Mouse (Mus musculus) midbrain, embryonic 14.5 days (tissue): ENCODE measurements around the gene Hspg2. TPM values are rescaled to one million over a fixed set of nuclear protein-coding genes. Genes with fewer than 3 reads are reported as not detected.

Experiments used
- ATAC-seq: fragments of 200-750 bp; cut with Nextera tagmentation; 2 replicates; pipeline ENCODE4 v1.8.0; 2017; ENCODE audit warnings: moderate number of reproducible peaks, moderate library complexity; ENCODE audit not compliant: low FRiP score, low TSS enrichment
- DNase-seq: peaks from one replicate; pipeline ENCODE4 v3.0.0-alpha.2; 2015
- H3K27ac ChIP-seq: fragments of 300-500 bp; sonication (generic); replicated peaks from 2 replicates; pipeline ENCODE4 v1.5.1; 2014; ENCODE audit warnings: mild to moderate bottlenecking, low read depth, low read length, moderate library complexity
- H3K27me3 ChIP-seq: fragments of 300-500 bp; sonication (generic); 2 replicates; pipeline ENCODE4 v1.6.1; 2014; ENCODE audit warnings: low read length, control low read depth, mixed read lengths; ENCODE audit not compliant: control insufficient read depth, insufficient read depth
- H3K36me3 ChIP-seq: fragments of 300-500 bp; sonication (generic); 2 replicates; pipeline ENCODE4 v1.6.1; 2014; ENCODE audit warnings: low read length, control low read depth; ENCODE audit not compliant: control insufficient read depth, insufficient read depth
- H3K4me1 ChIP-seq: fragments of 300-500 bp; sonication (generic); 2 replicates; pipeline ENCODE4 v1.6.1; 2014; ENCODE audit warnings: mild to moderate bottlenecking, antibody characterized with exemption, low read length, control low read depth; ENCODE audit not compliant: control insufficient read depth, insufficient read depth
- H3K4me2 ChIP-seq: fragments of 300-500 bp; sonication (generic); 2 replicates; pipeline ENCODE4 v1.6.1; 2014; ENCODE audit warnings: mild to moderate bottlenecking, low read length, moderate library complexity
- H3K4me3 ChIP-seq: fragments of 300-500 bp; sonication (generic); replicated peaks from 2 replicates; pipeline ENCODE4 v1.5.1; 2014; ENCODE audit warnings: low read depth, low read length
- H3K9ac ChIP-seq: fragments of 300-500 bp; sonication (generic); replicated peaks from 2 replicates; pipeline ENCODE4 v1.6.1; 2014; ENCODE audit warnings: mild to moderate bottlenecking, low read length, moderate library complexity
- H3K9me3 ChIP-seq: fragments of 300-500 bp; sonication (generic); 2 replicates; pipeline ENCODE4 v1.6.1; 2016; ENCODE audit warnings: low read length, control low read depth, mixed read lengths; ENCODE audit not compliant: control insufficient read depth
- WGBS: fragments of 180-500 bp; shearing (Covaris S2); extraction: QIAGEN DNeasy Blood & Tissue Kit; methylation state at CpG from one replicate; pipeline ENCODE4 v1.1.7; 2014; 5-methylcytosine and 5-hydroxymethylcytosine counted together
- polyA plus RNA-seq: library from polyadenylated mRNA; unstranded; fragments of >200 nt; fragmentation: Nextera tagmentation; extraction: Ambion mirVana; gene quantifications from 2 replicates; pipeline ENCODE4 v1.2.1, GENCODE M21; 2014

The Hspg2 gene
- polyA plus RNA-seq, 1 experiment from 2014 or later = 7.6 TPM

GRCm38 (mm10) chr4:137518746-137519145 is 50.2 kb downstream of the Hspg2 start:
- H3K4me3 ChIP-seq = no peak overlapping the region
- H3K27ac ChIP-seq = no peak overlapping the region
- no peak overlapping the region for H3K4me2 ChIP-seq
- DNase-seq = no peak
- H3K9me3 ChIP-seq = no peaks in the 10 kb centered on the region
- H3K4me1 ChIP-seq = no peaks in the 10 kb centered on the region
- no peak overlapping the region for H3K9ac ChIP-seq
- H3K36me3 ChIP-seq = 0 out of 2 replicates have a peak, but pooled peaks cover 5% of the 10 kb centered on the region
- no peaks in the 10 kb centered on the region for H3K27me3 ChIP-seq
- ATAC-seq = no peak
- 87% methylated on average over 14 of the region's 14 CpGs for WGBS

DNA sequence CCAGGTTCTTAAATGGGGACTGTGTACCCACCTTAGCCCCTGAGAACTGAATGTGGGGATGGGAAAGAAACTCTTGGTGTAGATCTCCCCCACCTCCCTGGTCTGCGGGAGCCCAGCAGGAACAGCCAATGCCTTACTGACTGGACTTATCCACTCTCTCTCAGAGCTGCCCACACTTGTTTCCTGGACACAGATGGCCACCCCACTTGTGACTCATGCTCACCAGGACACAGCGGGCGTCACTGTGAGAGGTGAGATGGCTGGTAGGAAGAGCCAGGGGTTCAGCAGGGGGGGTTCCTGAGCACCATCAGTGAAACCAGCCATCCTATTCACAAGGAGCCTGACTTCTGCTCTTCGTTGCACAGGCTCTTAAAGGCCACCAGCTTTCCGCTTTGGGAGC is 51.8 kb downstream of the Hspg2 start:
- Histone ChIP-seq H3K9me3 (no peaks in the 10 kb centered on the region), H3K4me3 (no peak overlapping the region), H3K27me3 (no peaks in the 10 kb centered on the region), H3K9ac (no peak overlapping the region), H3K36me3 (0 out of 2 replicates have a peak, but pooled peaks cover 5% of the 10 kb centered on the region), H3K4me1 (no peaks in the 10 kb centered on the region), H3K27ac (no peak overlapping the region), H3K4me2 (no peak overlapping the region)
- WGBS = 95% methylated on average over 5 of the region's 5 CpGs
- DNase-seq (no peak), ATAC-seq (no peak)

DNA sequence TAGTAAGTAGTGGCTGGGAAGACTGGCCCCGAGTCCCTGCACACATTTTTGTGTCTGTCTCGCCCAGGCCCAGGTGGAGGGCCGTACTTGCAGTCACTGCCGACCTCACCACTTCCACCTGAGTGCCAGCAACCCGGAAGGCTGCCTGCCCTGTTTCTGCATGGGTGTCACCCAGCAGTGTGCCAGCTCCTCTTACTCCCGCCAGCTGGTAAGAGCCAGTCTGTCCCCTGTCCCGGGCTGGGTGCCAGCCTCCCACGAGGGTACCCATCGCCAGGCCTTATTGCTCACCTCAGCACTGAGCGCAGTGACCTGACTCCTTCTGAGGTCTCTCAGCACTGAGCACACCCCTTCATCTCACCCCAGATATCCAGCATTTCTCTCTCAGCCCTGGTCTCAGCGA is 53.4 kb downstream of the Hspg2 start:
- no peak overlapping the region for H3K4me2 ChIP-seq
- ATAC-seq = no peak
- no peak overlapping the region for H3K9ac ChIP-seq
- no peaks in the 10 kb centered on the region for H3K4me1 ChIP-seq
- H3K27me3 ChIP-seq = no peaks in the 10 kb centered on the region
- H3K4me3 ChIP-seq = no peak overlapping the region
- H3K9me3 ChIP-seq = no peaks in the 10 kb centered on the region
- 95% methylated on average over 11 of the region's 11 CpGs for WGBS
- 0 out of 2 replicates have a peak, but pooled peaks cover 5% of the 10 kb centered on the region for H3K36me3 ChIP-seq
- no peak overlapping the region for H3K27ac ChIP-seq
- no peak for DNase-seq

- Histone ChIP-seq H3K4me3 (no peak overlapping the region), H3K27me3 (no peaks in the 10 kb centered on the region), H3K36me3 (0 out of 2 replicates have a peak, but pooled peaks cover 5% of the 10 kb centered on the region), H3K4me1 (no peaks in the 10 kb centered on the region), H3K27ac (no peak overlapping the region), H3K4me2 (no peak overlapping the region), H3K9me3 (no peaks in the 10 kb centered on the region), H3K9ac (no peak overlapping the region)
- DNase-seq = no peak
- no peak for ATAC-seq
- WGBS = 100% methylated on average over 1 of the region's 1 CpGs
Measured at GRCm38 (mm10) chr4:137525426-137525825, 56.9 kb downstream of the Hspg2 start.

DNA sequence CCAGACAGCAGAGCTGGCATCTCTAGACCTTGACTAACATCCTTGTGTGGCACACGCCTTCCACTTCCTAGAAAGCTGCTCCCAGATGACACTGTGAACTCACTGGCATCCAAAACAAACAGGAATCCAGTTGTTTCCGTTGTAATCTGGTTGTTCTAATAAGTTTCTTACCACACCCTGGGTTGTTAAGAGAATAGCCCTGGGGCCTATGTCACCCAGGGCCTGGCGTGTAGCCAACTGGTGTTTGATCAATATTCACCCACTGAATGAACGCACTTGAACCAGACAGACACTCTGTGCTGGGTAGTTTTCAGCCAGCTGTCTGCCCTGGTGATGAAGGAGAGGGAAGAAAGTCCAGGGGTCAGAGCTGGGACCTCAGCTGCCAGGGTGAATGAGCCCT is 58.8 kb downstream of the Hspg2 start:
- ATAC-seq (no peak), DNase-seq (no peak)
- Histone ChIP-seq H3K4me1 (no peaks in the 10 kb centered on the region), H3K36me3 (0 out of 2 replicates have a peak, but pooled peaks cover 5% of the 10 kb centered on the region), H3K4me3 (no peak overlapping the region), H3K9ac (no peak overlapping the region), H3K9me3 (no peaks in the 10 kb centered on the region), H3K27me3 (no peaks in the 10 kb centered on the region), H3K4me2 (no peak overlapping the region), H3K27ac (no peak overlapping the region)
- 67% methylated on average over 4 of the region's 4 CpGs for WGBS

DNA sequence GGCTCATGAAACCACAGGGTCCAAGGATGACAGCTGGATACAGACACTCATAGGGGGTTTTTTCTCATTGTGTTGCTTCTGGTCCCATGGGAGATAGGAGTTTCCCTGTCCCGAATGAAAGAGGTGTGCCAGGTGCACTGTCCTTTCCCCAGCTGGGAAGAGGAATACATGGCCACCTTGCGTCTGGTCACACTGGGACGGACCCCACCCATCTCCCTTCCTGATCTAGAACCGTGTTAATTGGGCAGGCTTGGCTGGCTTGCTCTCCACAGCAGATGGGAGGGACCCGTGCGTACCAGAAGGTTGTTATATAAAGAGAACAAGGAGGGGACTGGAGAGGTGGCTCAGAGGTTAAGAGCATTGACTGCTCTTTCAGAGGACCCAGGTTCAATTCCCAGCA is 59.3 kb downstream of the Hspg2 start:
- no peak overlapping the region for H3K9ac ChIP-seq
- H3K36me3 ChIP-seq = 0 out of 2 replicates have a peak, but pooled peaks cover under 1% of the 10 kb centered on the region
- H3K4me2 ChIP-seq = no peak overlapping the region
- no peaks in the 10 kb centered on the region for H3K4me1 ChIP-seq
- H3K4me3 ChIP-seq = no peak overlapping the region
- no peak overlapping the region for H3K27ac ChIP-seq
- ATAC-seq = no peak
- WGBS = 91% methylated on average over 6 of the region's 6 CpGs
- H3K27me3 ChIP-seq = no peaks in the 10 kb centered on the region
- H3K9me3 ChIP-seq = no peaks in the 10 kb centered on the region
- DNase-seq = no peak

DNA sequence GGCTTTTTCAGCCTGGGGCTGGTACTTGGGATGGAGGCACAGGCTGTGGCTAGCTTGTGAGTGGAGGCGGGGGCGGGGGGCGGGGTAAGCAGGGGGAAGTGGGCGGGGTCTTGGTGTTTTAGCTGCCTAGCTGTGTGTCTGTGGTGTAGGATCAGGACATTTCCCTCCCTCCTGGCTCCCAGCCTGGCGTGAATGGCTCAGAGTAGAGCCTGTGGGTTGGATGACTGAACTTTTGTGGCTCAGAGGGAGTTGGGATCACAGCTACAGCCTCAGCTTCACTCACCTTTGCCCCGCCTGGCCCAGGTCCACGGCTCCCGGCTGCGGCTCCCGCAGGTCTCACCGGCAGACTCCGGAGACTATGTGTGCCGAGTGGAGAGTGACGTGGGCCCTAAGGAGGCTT is 71.8 kb downstream of the Hspg2 start:
- no peak for ATAC-seq
- Histone ChIP-seq H3K9me3 (no peaks in the 10 kb centered on the region), H3K4me2 (no peak overlapping the region), H3K4me1 (no peaks in the 10 kb centered on the region), H3K9ac (no peak overlapping the region), H3K27ac (no peak overlapping the region), H3K4me3 (no peak overlapping the region), H3K36me3 (no peaks in the 10 kb centered on the region), H3K27me3 (no peaks in the 10 kb centered on the region)
- WGBS = 66% methylated on average over 14 of the region's 14 CpGs
- DNase-seq = no peak

DNA sequence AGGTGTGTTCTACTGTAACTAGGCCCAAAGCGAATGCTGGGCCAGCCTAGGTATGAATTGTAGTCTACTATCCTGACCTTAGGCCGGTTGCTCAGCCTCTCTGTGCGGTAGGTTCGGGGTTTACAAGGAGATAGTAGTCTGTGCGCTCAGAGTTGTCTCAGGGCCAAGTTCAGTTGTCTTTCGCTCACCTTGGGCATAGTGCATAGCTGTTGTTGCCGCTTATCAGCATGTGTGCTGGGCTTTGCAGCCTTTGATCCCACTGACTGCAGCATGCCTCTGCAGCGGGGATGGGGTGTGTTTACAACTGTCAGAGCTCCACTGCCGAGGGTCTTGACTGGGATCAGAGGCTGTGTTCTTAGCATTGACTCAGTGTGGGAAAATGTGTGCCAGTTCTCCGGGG is 74.4 kb downstream of the Hspg2 start:
- ATAC-seq = no peak
- Histone ChIP-seq H3K36me3 (no peaks in the 10 kb centered on the region), H3K9me3 (no peaks in the 10 kb centered on the region), H3K4me3 (no peak overlapping the region), H3K27me3 (no peaks in the 10 kb centered on the region), H3K4me2 (no peak overlapping the region), H3K4me1 (no peaks in the 10 kb centered on the region), H3K9ac (no peak overlapping the region), H3K27ac (no peak overlapping the region)
- WGBS = 89% methylated on average over 10 of the region's 10 CpGs
- DNase-seq = no peak

GRCm38 (mm10) chr4:137545568-137545967 is 77.0 kb downstream of the Hspg2 start:
- WGBS = 94% methylated on average over 9 of the region's 9 CpGs
- Histone ChIP-seq H3K4me2 (no peak overlapping the region), H3K27me3 (no peaks in the 10 kb centered on the region), H3K4me1 (no peaks in the 10 kb centered on the region), H3K27ac (no peak overlapping the region), H3K9ac (no peak overlapping the region), H3K36me3 (no peaks in the 10 kb centered on the region), H3K9me3 (no peaks in the 10 kb centered on the region), H3K4me3 (no peak overlapping the region)
- DNase-seq (no peak), ATAC-seq (no peak)
